In genomic region chr11:117256840-117257239, GRCm38 (mm10) we compare ENCODE assay signal across 17 mouse cellular contexts.
"Had no signal": no experiment of that assay in that cellular context is flagged by ENCODE, and none has a peak within 500 bp of the region (broad histone marks: within the 10 kb centered on the region; RNA-seq: fewer than 3 reads in every experiment).

No protein-coding gene starts in this region.

- H3K27me3 ChIP-seq: liver, embryonic 13.5 days; liver, embryonic 15.5 days; lung, embryonic 15.5 days; midbrain, embryonic 13.5 days; midbrain, embryonic 15.5 days; neural tube, embryonic 13.5 days; neural tube, embryonic 15.5 days; stomach, embryonic 15.5 days had no signal

- H3K27ac ChIP-seq: liver, embryonic 13.5 days; liver, embryonic 15.5 days; lung, embryonic 15.5 days; macrophage; midbrain, embryonic 13.5 days; midbrain, embryonic 15.5 days; neural tube, embryonic 13.5 days; neural tube, embryonic 15.5 days; stomach, embryonic 15.5 days had no signal

- H3K9me3 ChIP-seq: liver, embryonic 13.5 days; liver, embryonic 15.5 days; lung, embryonic 15.5 days; midbrain, embryonic 13.5 days; midbrain, embryonic 15.5 days; neural tube, embryonic 13.5 days; neural tube, embryonic 15.5 days; stomach, embryonic 15.5 days had no signal

- H3K4me2 ChIP-seq: liver, embryonic 13.5 days; liver, embryonic 15.5 days; lung, embryonic 15.5 days; midbrain, embryonic 11.5 days; midbrain, embryonic 13.5 days; midbrain, embryonic 15.5 days; neural tube, embryonic 13.5 days; neural tube, embryonic 15.5 days; stomach, embryonic 15.5 days had no signal

- H3K4me1 ChIP-seq: liver, embryonic 15.5 days had no signal

- H3K4me3 ChIP-seq: liver, embryonic 13.5 days; liver, embryonic 15.5 days; lung, embryonic 15.5 days; megakaryocyte, embryonic 14.5 days; midbrain, embryonic 13.5 days; midbrain, embryonic 15.5 days; neural tube, embryonic 13.5 days; neural tube, embryonic 15.5 days; stomach, embryonic 15.5 days had no signal

- DNase-seq: liver, embryonic 13.5 days; liver, postnatal 0 days; lung, adult 2 months; lung, postnatal 14 days; right cerebral cortex, postnatal 14 days; thymus, adult 2 months; thymus, postnatal 4 days had no signal

- H3K9ac ChIP-seq: liver, embryonic 13.5 days; liver, embryonic 15.5 days; liver, postnatal 0 days; lung, embryonic 15.5 days; midbrain, embryonic 13.5 days; midbrain, embryonic 15.5 days; neural tube, embryonic 13.5 days; neural tube, embryonic 15.5 days; stomach, embryonic 15.5 days had no signal

- H3K36me3 ChIP-seq: liver, embryonic 15.5 days; lung, embryonic 15.5 days; midbrain, embryonic 13.5 days; midbrain, embryonic 15.5 days; neural tube, embryonic 13.5 days; neural tube, embryonic 15.5 days; stomach, embryonic 15.5 days had no signal
